Mouse (Mus musculus): ENCODE measurements around the gene Asic5.

The Asic5 gene

GRCm38 (mm10) chr3:82007002-82007401 is 24.9 kb downstream of the Asic5 start:
- no peak for DNase-seq (ENCODE audit: low spot score in 2 of 2)

DNA sequence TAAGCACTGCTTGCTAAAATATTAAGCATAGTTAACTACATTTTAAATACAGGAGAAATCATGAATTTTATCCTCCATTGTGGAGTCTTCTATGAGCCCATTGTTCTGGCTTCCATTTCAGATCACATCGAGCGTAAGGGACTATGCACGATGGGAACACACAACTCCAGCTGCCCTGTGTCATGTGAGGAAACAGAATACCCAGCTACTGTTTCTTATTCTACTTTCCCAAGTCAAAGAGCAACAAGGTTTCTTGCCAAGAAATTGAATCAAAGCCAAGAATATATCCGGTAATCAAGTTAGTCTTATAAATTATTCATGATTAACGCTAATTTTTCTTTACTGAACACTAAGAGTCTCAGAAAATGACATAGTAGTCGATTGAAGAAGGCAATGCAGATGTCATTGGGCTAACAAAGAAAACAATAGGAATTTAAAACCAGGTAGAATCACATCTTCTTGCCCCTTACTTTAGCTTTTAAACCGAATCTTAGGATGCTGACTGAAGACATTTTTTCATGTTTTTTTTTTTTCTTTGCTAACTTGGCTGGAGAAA is 32.1 kb downstream of the Asic5 start:
- no peak for DNase-seq (ENCODE audit: low spot score in 2 of 2)

GRCm38 (mm10) chr3:82022421-82022920 is 40.4 kb downstream of the Asic5 start:
- no peak for DNase-seq (ENCODE audit: low spot score in 2 of 2)

- no peak for DNase-seq (ENCODE audit: low spot score in 2 of 2)
Measured at GRCm38 (mm10) chr3:82023065-82023464, 41.0 kb downstream of the Asic5 start.

DNA sequence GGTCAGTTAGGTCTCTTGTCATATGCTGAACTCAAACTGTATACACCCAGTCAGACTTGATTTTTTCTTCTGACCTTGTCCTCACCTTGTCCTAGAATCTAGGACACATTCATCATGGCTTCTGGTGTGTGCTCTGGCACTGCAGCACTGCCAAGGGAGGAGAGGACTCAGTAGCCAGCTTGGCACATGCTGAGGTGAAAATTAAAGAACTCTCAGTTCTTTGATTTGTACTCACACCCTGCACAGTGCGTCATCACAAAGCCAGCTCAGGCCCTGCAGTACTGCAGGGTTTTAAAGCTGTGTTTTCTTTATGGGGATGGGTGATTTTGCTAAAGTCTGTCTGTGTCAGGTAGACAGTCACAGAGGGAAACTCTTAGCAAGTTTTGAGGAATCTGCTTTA is 45.2 kb downstream of the Asic5 start:
- DNase-seq (ENCODE audit: low spot score in 2 of 2), result no peak

- no peak for DNase-seq (ENCODE audit: low spot score in 2 of 2)
Measured at GRCm38 (mm10) chr3:82029229-82029628, 47.1 kb downstream of the Asic5 start.

GRCm38 (mm10) chr3:82030008-82030748 is 48.1 kb downstream of the Asic5 start:
- DNase-seq (ENCODE audit: low spot score in 2 of 2), result no peak

DNA sequence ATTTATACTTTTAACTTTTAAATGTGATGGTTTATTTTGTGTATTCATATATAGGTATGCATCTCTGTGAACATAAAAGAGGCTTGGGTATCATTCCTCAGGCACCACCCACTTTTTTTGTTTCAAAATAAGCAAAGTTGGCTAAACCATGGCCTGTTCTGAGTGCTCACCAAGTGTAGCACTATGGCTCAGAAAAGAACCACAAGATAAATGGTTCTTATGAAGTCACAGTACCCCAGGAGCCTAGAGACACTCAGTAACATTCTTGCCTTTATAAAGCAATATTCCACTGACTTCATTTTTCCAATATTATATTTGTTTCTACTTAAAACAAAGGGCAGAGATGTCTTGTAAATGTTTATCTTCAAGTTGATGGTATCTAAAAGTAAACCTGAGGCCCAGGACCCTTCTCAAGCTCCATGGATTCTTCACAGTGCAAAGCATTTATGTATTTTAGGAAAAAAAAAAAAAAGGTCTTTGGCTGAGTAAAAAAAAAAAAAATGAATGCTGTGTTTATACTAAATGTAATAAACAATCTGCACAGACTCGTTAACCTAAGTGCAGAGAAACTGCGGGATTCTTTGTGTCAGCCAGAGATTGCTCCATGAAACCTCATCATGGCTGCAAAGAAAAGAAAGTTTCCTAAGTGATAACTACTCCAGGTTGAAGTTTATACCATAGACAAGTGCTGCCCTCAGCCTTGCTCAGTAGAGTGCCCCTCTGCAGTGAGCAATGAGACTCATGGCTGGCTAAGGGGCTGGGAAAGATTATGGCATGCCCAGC is 54.4 kb downstream of the Asic5 start:
- DNase-seq (ENCODE audit: low spot score in 2 of 2), result no peak

GRCm38 (mm10) chr3:82043676-82044075 is 61.6 kb downstream of the Asic5 start:
- no peak for DNase-seq (ENCODE audit: low spot score in 2 of 2)

GRCm38 (mm10) chr3:82044902-82045301 is 62.8 kb downstream of the Asic5 start:
- no peak for DNase-seq (ENCODE audit: low spot score in 2 of 2)

DNA sequence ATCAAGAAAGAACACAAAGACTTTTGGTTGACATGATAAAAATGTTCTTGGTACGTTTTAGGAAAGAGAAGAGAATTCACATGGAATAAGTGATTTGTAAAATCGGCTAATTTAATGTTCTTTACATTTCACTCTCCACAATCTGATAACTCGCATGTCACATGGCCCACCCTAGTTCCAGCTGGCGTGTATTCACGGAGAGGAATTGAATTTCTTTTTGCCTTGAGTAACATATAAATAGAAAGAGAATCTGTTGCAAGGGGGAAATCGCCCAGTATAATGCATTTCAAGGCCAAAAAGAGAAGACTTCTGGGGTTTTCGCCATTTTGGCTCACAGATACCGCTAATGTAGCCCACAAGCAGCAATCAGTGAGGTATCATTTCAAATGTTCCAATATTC is 64.0 kb downstream of the Asic5 start:
- no peak for DNase-seq (ENCODE audit: low spot score in 2 of 2)

- no peak for DNase-seq (ENCODE audit: low spot score in 2 of 2)
Measured at GRCm38 (mm10) chr3:82047100-82047753, 65.1 kb downstream of the Asic5 start.

DNA sequence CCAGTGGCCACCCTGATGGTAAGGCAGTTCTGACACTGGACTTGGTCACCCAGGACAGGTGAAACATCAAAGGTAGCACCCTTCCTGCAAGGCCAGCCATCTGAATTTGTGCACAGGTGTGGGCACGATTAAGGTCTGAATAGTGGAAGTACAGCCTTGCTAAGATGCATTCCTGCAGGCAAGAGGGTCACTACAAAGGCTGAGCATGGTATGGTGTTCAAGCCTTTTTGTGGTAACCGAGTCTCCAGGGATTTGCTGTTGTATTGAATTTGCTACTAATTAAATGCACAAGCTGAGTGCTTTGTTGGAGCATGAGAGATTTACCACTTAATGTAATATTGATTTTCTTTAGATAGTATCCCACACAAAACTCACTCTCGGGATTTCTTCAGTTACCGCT is 66.0 kb downstream of the Asic5 start:
- DNase-seq (ENCODE audit: low spot score in 2 of 2), result no peak

- DNase-seq (ENCODE audit: low spot score in 2 of 2), result no peak
Measured at GRCm38 (mm10) chr3:82048681-82049080, 66.6 kb downstream of the Asic5 start.

DNA sequence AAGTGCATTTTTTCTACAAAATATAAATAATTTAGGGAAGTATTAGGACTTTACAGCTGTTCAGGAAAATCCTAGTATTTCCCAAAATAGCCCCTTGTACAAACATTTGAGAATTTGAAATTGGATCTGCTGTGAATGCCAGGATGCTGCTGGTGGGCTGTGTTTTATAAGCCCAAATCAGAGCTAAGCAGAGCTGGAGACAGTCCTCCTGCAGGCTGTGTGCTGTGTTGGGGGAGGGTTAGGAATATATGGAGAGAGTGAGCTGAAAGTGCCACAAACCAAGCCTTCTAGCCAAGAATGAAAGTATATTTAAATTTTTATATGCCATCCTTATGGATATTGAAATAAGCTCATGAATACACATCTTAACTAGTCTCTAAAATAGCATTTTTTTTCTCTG is 69.4 kb downstream of the Asic5 start:
- no peak for DNase-seq (ENCODE audit: low spot score in 2 of 2)

- no peak for DNase-seq (ENCODE audit: low spot score in 2 of 2)
Measured at GRCm38 (mm10) chr3:82052029-82052428, 69.9 kb downstream of the Asic5 start.

GRCm38 (mm10) chr3:82054283-82054974 is 72.3 kb downstream of the Asic5 start:
- DNase-seq (ENCODE audit: low spot score in 2 of 2), result no peak

GRCm38 (mm10) chr3:82057201-82057600 is 75.1 kb downstream of the Asic5 start:
- no peak for DNase-seq (ENCODE audit: low spot score in 2 of 2)

- no peak for DNase-seq (ENCODE audit: low spot score in 2 of 2)
Measured at GRCm38 (mm10) chr3:82061402-82062180, 79.5 kb downstream of the Asic5 start.

DNA sequence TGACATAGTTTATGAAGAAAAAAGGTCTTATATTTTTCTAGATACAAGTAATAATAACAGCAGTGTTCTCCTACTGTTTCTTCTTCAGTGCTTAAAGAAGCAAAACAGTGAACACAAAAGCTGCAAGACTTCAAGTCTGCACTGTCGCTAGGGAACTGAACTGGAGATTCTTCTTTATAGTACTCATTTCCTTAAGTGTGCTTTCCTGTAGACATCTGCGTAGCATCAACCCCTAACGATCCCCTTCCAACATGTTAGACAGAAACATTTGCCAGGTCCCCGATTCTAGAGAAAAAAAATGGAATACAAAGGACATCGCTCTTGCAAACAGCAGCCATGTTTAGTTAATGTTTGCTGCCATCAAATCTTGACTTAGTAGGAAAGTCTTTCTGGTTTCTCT is 85.7 kb downstream of the Asic5 start:
- no peak for DNase-seq (ENCODE audit: low spot score in 2 of 2)

Data from left cerebral cortex, adult 9 months (tissue).